Mouse (Mus musculus): ENCODE results near the gene Prok2. TPM values are rescaled to one million over a fixed set of nuclear protein-coding genes. Genes with fewer than 3 reads are reported as not detected.

Gene Prok2
- polyA plus RNA-seq, 1 experiment from 2014 or later, result 0.52 TPM

DNA sequence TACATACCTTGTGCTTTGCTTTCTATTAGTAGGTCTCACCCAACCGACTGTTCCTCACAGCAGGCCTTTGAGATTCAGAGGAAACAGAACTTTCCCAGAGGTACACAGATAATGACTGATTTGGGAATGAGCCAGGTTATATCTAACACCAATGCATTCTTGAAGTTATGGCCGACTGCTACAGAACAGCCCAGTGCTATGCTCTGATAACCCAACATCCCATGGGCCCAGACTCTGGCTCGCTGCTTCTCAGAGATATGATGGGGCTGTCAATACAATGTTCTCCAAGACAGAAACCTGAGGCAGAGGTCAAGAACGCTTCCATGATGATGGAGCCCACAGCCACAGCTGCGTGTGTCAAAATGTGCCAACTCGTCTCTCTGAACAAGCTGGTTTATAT is 37.7 kb downstream of the Prok2 start:
- 68% methylated on average over 6 of the region's 6 CpGs for WGBS (ENCODE audit: insufficient replicate concordance)
- Histone ChIP-seq H3K36me3 (replicated peaks; ENCODE audit: insufficient read depth, low read length) (no peaks in the 10 kb centered on the region), H3K4me2 (ENCODE audit: low read depth, low read length) (no peak overlapping the region), H3K27ac (ENCODE audit: low read depth) (no peak overlapping the region), H3K27me3 (ENCODE audit: insufficient read depth, low read length) (peaks cover 32% of the 10 kb centered on the region), H3K4me3 (ENCODE audit: low read depth, low read length) (no peak overlapping the region), H3K4me1 (ENCODE audit: insufficient read depth) (peaks cover 5% of the 10 kb centered on the region; the same call in 1 of the 2 replicates), H3K9me3 (ENCODE audit: low read length) (no peaks in the 10 kb centered on the region), H3K9ac (replicated peaks) (no peak overlapping the region)
- DNase-seq (no peak), ATAC-seq (no peak)
- no peak for TF ChIP-seq CTCF (IDR thresholded peaks at IDR 0.05; ENCODE audit: low read depth)
- no peak for TF ChIP-seq EP300 (IDR thresholded peaks at IDR 0.05; ENCODE audit: low read depth)

DNA sequence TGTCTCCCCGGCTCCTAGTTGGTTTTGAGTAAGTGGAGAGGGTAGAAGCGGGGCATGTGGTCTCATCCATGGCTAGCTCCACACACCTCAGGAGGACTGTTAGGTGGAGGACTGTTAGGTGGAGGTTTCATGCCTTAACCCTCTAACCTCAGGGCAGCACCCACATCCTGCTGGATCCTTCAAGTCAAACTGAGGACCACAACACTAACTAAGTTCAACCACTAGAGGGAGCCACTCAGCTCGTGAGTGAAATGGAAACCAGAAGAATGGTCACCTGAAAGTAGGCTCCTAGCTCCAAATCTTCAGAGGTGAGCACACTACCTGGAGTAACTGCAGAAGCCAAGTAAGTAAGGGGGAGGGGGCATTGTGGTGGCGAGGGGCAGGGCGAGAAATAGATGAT is 41.3 kb downstream of the Prok2 start:
- DNase-seq (peak; percentile 33), ATAC-seq (no peak)
- no peak overlapping the region for H3K27ac ChIP-seq (ENCODE audit: low read depth)
- H3K9ac ChIP-seq (replicated peaks), result no peak overlapping the region
- 52% methylated on average over 5 of the region's 5 CpGs for WGBS (ENCODE audit: insufficient replicate concordance)
- TF ChIP-seq CTCF (IDR thresholded peaks at IDR 0.05; ENCODE audit: low read depth) (peak; percentile 79), EP300 (IDR thresholded peaks at IDR 0.05; ENCODE audit: low read depth) (no peak)
- no peaks in the 10 kb centered on the region for H3K4me1 ChIP-seq (ENCODE audit: insufficient read depth)
- no peaks in the 10 kb centered on the region for H3K9me3 ChIP-seq (ENCODE audit: low read length)
- no peak overlapping the region for H3K4me3 ChIP-seq (ENCODE audit: low read depth, low read length)
- peaks cover 6% of the 10 kb centered on the region; the same call in 1 of the 2 replicates for H3K27me3 ChIP-seq (ENCODE audit: insufficient read depth, low read length)
- no peak overlapping the region for H3K4me2 ChIP-seq (ENCODE audit: low read depth, low read length)
- no peaks in the 10 kb centered on the region for H3K36me3 ChIP-seq (replicated peaks; ENCODE audit: insufficient read depth, low read length)

DNA sequence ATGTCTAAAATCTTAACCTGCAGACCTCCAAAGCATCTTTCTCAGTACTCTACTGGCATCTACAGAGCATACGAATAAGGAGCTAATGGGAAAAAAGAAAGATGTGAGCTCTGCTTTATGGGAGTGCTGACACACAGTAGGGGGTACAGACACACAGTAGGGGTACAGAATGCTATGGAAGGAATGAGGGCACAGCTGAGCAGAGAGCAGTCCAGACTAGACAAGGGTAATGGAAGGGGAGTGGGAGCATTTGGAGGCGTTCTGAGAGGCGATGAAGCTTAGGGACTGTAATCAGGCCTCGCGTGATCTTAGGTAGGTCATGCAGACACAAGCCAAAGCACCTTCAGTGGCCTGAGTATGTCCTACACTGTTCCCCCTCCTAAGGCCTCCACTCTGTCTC is 42.2 kb downstream of the Prok2 start:
- Histone ChIP-seq H3K4me2 (ENCODE audit: low read depth, low read length) (no peak overlapping the region), H3K9me3 (ENCODE audit: low read length) (no peaks in the 10 kb centered on the region), H3K27me3 (ENCODE audit: insufficient read depth, low read length) (peaks cover 6% of the 10 kb centered on the region; the same call in 1 of the 2 replicates), H3K27ac (ENCODE audit: low read depth) (no peak overlapping the region), H3K36me3 (replicated peaks; ENCODE audit: insufficient read depth, low read length) (no peaks in the 10 kb centered on the region), H3K4me1 (ENCODE audit: insufficient read depth) (no peaks in the 10 kb centered on the region), H3K9ac (replicated peaks) (no peak overlapping the region), H3K4me3 (ENCODE audit: low read depth, low read length) (no peak overlapping the region)
- WGBS (ENCODE audit: insufficient replicate concordance), result 91% methylated on average over 5 of the region's 5 CpGs
- DNase-seq, result no peak
- no peak for ATAC-seq
- no peak for TF ChIP-seq CTCF (IDR thresholded peaks at IDR 0.05; ENCODE audit: low read depth)
- no peak for TF ChIP-seq EP300 (IDR thresholded peaks at IDR 0.05; ENCODE audit: low read depth)

DNA sequence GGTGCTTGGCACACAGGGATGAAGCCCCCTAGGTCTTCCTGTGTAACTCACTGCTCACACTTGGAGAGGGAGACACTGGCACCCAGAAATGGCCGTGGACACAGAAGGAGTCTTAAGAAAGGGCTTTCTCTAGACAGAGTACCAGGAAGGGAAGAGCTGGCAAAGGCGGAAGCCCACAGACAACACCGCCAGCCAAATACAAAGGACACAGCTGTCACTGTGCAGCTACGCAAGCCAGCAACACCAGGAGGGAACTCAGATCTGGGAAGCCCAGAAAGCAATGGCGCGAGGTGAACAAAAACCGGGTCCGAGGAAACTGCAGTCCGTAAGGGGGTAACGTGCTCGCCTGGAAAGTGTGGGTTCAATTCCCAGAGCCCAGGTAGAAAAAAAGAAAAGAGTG is 48.1 kb downstream of the Prok2 start:
- TF ChIP-seq EP300 (IDR thresholded peaks at IDR 0.05; ENCODE audit: low read depth), result no peak
- no peak for TF ChIP-seq CTCF (IDR thresholded peaks at IDR 0.05; ENCODE audit: low read depth)
- ATAC-seq, result no peak
- Histone ChIP-seq H3K27me3 (ENCODE audit: insufficient read depth, low read length) (no peaks in the 10 kb centered on the region), H3K4me2 (ENCODE audit: low read depth, low read length) (no peak overlapping the region), H3K9me3 (ENCODE audit: low read length) (no peaks in the 10 kb centered on the region), H3K36me3 (replicated peaks; ENCODE audit: insufficient read depth, low read length) (no peaks in the 10 kb centered on the region), H3K9ac (replicated peaks) (no peak overlapping the region), H3K4me1 (ENCODE audit: insufficient read depth) (no peaks in the 10 kb centered on the region), H3K27ac (ENCODE audit: low read depth) (no peak overlapping the region), H3K4me3 (ENCODE audit: low read depth, low read length) (no peak overlapping the region)
- WGBS (ENCODE audit: insufficient replicate concordance), result 80% methylated on average over 11 of the region's 11 CpGs
- no peak for DNase-seq

DNA sequence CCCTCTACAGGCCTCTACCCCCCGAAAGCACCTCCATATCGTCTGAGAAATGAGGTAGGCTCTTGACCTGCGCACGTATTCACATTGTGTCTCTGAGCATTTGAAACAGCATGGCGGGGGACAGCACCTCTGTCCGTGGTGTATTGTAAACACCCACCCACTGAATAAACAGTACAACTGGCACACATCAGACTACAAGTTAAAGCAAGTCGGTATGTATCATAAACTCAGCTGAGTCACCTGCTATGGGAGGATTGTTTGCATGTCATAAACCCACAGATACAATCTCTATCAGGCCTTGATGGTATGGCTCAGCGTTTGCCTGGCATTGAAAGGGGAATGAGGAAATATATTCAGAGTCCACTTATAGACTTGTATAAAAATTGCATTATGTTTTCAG is 48.9 kb downstream of the Prok2 start:
- DNase-seq (no peak), ATAC-seq (no peak)
- H3K27me3 ChIP-seq (ENCODE audit: insufficient read depth, low read length), result no peaks in the 10 kb centered on the region
- WGBS (ENCODE audit: insufficient replicate concordance), result 73% methylated on average over 8 of the region's 8 CpGs
- no peak overlapping the region for H3K9ac ChIP-seq (replicated peaks)
- no peak overlapping the region for H3K4me2 ChIP-seq (ENCODE audit: low read depth, low read length)
- no peak overlapping the region for H3K27ac ChIP-seq (ENCODE audit: low read depth)
- H3K9me3 ChIP-seq (ENCODE audit: low read length), result no peaks in the 10 kb centered on the region
- no peak for TF ChIP-seq EP300 (IDR thresholded peaks at IDR 0.05; ENCODE audit: low read depth)
- TF ChIP-seq CTCF (IDR thresholded peaks at IDR 0.05; ENCODE audit: low read depth), result no peak
- no peaks in the 10 kb centered on the region for H3K36me3 ChIP-seq (replicated peaks; ENCODE audit: insufficient read depth, low read length)
- no peak overlapping the region for H3K4me3 ChIP-seq (ENCODE audit: low read depth, low read length)
- no peaks in the 10 kb centered on the region for H3K4me1 ChIP-seq (ENCODE audit: insufficient read depth)

DNA sequence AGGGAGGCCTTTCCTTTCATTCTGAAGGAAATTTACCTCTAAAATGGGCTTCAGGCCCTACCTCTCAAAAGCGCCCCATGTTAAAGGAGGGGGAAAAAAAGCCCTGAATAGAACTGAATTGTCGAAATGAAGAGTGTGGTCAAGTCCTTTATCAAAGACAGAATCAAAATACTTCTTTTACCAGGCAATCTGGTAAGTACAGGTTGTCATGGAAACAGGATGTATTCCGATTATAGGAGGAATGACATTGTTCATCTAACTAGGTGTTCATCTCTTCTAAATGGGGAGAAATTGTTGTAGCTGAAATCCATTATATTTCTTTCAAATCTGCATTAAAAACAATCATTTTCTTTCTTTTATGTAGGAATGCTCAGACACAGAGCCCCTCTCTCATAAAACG is 51.7 kb downstream of the Prok2 start:
- Histone ChIP-seq H3K9ac (replicated peaks) (no peak overlapping the region), H3K4me3 (ENCODE audit: low read depth, low read length) (no peak overlapping the region), H3K4me1 (ENCODE audit: insufficient read depth) (no peaks in the 10 kb centered on the region), H3K4me2 (ENCODE audit: low read depth, low read length) (no peak overlapping the region), H3K36me3 (replicated peaks; ENCODE audit: insufficient read depth, low read length) (no peaks in the 10 kb centered on the region), H3K9me3 (ENCODE audit: low read length) (no peaks in the 10 kb centered on the region), H3K27ac (ENCODE audit: low read depth) (no peak overlapping the region), H3K27me3 (ENCODE audit: insufficient read depth, low read length) (no peaks in the 10 kb centered on the region)
- 84% methylated on average over 4 of the region's 4 CpGs for WGBS (ENCODE audit: insufficient replicate concordance)
- ATAC-seq, result no peak
- TF ChIP-seq CTCF (IDR thresholded peaks at IDR 0.05; ENCODE audit: low read depth) (no peak), EP300 (IDR thresholded peaks at IDR 0.05; ENCODE audit: low read depth) (no peak)
- DNase-seq, result no peak

DNA sequence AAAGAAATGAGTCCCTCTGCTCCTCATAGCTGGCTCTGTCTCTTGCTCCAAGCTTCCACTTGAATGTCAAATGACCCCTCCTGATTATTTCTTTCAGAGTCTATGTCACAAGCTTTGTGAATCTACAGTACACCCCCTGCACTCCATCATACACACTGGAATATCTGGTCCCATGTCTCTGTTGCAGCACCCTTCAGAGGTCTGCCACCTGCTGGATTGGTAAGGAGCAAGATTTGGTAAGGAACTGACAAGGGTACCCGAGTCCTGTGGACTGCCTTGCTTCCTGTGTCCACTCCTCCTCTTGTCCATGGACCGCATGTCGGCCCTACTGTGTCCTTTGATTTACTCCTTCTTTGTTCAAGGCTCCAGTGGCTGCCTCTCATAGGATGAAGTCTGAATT is 54.4 kb downstream of the Prok2 start:
- H3K4me2 ChIP-seq (ENCODE audit: low read depth, low read length), result no peak overlapping the region
- H3K9ac ChIP-seq (replicated peaks), result no peak overlapping the region
- peak; percentile 39 for TF ChIP-seq CTCF (IDR thresholded peaks at IDR 0.05; ENCODE audit: low read depth)
- TF ChIP-seq EP300 (IDR thresholded peaks at IDR 0.05; ENCODE audit: low read depth), result no peak
- no peaks in the 10 kb centered on the region for H3K27me3 ChIP-seq (ENCODE audit: insufficient read depth, low read length)
- 56% methylated on average over 3 of the region's 3 CpGs for WGBS (ENCODE audit: insufficient replicate concordance)
- no peak for ATAC-seq
- H3K4me3 ChIP-seq (ENCODE audit: low read depth, low read length), result no peak overlapping the region
- no peaks in the 10 kb centered on the region for H3K36me3 ChIP-seq (replicated peaks; ENCODE audit: insufficient read depth, low read length)
- H3K4me1 ChIP-seq (ENCODE audit: insufficient read depth), result no peaks in the 10 kb centered on the region
- no peak overlapping the region for H3K27ac ChIP-seq (ENCODE audit: low read depth)
- no peaks in the 10 kb centered on the region for H3K9me3 ChIP-seq (ENCODE audit: low read length)
- no peak for DNase-seq
